Mouse (Mus musculus) left cerebral cortex, adult 18-20 months (tissue): ENCODE results near the gene Jph2. TPM values are rescaled to one million over a fixed set of nuclear protein-coding genes. Genes with fewer than 3 reads are reported as not detected.
A peak's percentile ranks its signal among the peaks of the same experiment; 100 is the strongest.

ENCODE experiments used
- DNase-seq, 2 experiments: peaks; one replicate each; pipeline ENCODE4 v3.0.0; 2021 to 2022; ENCODE audit warnings: low spot score in 2 of 2, mixed read lengths in 1 of 2
- total RNA-seq, 2 experiments: library from RNA; stranded (reverse); gene quantifications; 2 replicates each; pipeline ENCODE4 v1.2.3; 2021

Jph2 gene
- total RNA-seq, 2 experiments from 2014 or later: 0.56 to 0.58 TPM

- no peak for DNase-seq
These were observed 34.6 kb downstream of the Jph2 start for GRCm38 (mm10) chr2:163362940-163363921.

GRCm38 (mm10) chr2:163360858-163361623 lies 36.8 kb downstream of the Jph2 start:
- DNase-seq: no peak

GRCm38 (mm10) chr2:163359253-163359652 lies 38.5 kb downstream of the Jph2 start:
- no peak for DNase-seq

- DNase-seq: no peak
These were observed 39.1 kb downstream of the Jph2 start for GRCm38 (mm10) chr2:163358662-163359061.

- DNase-seq: no peak
These were observed 41.5 kb downstream of the Jph2 start for GRCm38 (mm10) chr2:163356113-163356840.

- no peak for DNase-seq
These were observed 42.1 kb downstream of the Jph2 start for GRCm38 (mm10) chr2:163355666-163356065.

- no peak for DNase-seq
These were observed 44.1 kb downstream of the Jph2 start for GRCm38 (mm10) chr2:163353731-163354130.

GRCm38 (mm10) chr2:163350443-163350842 lies 47.4 kb downstream of the Jph2 start:
- DNase-seq: no peak

- DNase-seq: no peak
These were observed 48.4 kb downstream of the Jph2 start for GRCm38 (mm10) chr2:163349411-163349810.

GRCm38 (mm10) chr2:163348677-163349076 lies 49.1 kb downstream of the Jph2 start:
- no peak for DNase-seq

- no peak for DNase-seq
These were observed 50.1 kb downstream of the Jph2 start for GRCm38 (mm10) chr2:163347517-163348184.

- no peak for DNase-seq
These were observed 51.3 kb downstream of the Jph2 start for GRCm38 (mm10) chr2:163346497-163346896.

- DNase-seq: no peak
These were observed 52.7 kb downstream of the Jph2 start for GRCm38 (mm10) chr2:163344976-163345660.

GRCm38 (mm10) chr2:163343671-163344070 lies 54.1 kb downstream of the Jph2 start:
- DNase-seq: peak in 1 of 2 experiments; percentile 34

- peak; percentile 54 to 64 for DNase-seq
These were observed 57.5 kb downstream of the Jph2 start for GRCm38 (mm10) chr2:163340263-163340662.

- peak; percentile 34 to 48 for DNase-seq
These were observed 65.3 kb downstream of the Jph2 start for GRCm38 (mm10) chr2:163332368-163333055.

- no peak for DNase-seq
These were observed 66.4 kb downstream of the Jph2 start for GRCm38 (mm10) chr2:163331423-163331822.

GRCm38 (mm10) chr2:163330742-163331141 lies 67.1 kb downstream of the Jph2 start:
- DNase-seq: peak; percentile 47 to 54

GRCm38 (mm10) chr2:163323163-163323562 lies 74.6 kb downstream of the Jph2 start:
- DNase-seq: no peak
